Mouse (Mus musculus) forebrain, embryonic 13.5 days (tissue): ENCODE data around the gene Srrm2. TPM values are rescaled to one million over a fixed set of nuclear protein-coding genes. Genes with fewer than 3 reads are reported as not detected.

Experiments
- ATAC-seq: fragments of 200-750 bp; cut with Nextera tagmentation; 2 replicates; pipeline ENCODE4 v1.8.0; 2017
- H3K27ac ChIP-seq: fragments of 300-500 bp; sonication (generic); 2 replicates; pipeline ENCODE4 v1.5.1; 2015; ENCODE audit warnings: inconsistent platforms, mild to moderate bottlenecking, moderate library complexity
- H3K27me3 ChIP-seq: fragments of 300-500 bp; sonication (generic); 2 replicates; pipeline ENCODE4 v1.6.1; 2015; ENCODE audit warnings: mild to moderate bottlenecking, inconsistent platforms
- H3K36me3 ChIP-seq: fragments of 300-500 bp; sonication (generic); 2 replicates; pipeline ENCODE4 v1.6.1; 2015; ENCODE audit warnings: mild to moderate bottlenecking, inconsistent platforms; ENCODE audit not compliant: poor library complexity, severe bottlenecking
- H3K4me1 ChIP-seq: fragments of 300-500 bp; sonication (generic); 2 replicates; pipeline ENCODE4 v1.6.1; 2015; ENCODE audit warnings: inconsistent platforms
- H3K4me2 ChIP-seq: fragments of 300-500 bp; sonication (generic); 2 replicates; pipeline ENCODE4 v1.6.1; 2015; ENCODE audit warnings: inconsistent platforms, mild to moderate bottlenecking, moderate library complexity
- H3K4me3 ChIP-seq: fragments of 300-500 bp; sonication (generic); 2 replicates; pipeline ENCODE4 v1.5.1; 2015; ENCODE audit warnings: mild to moderate bottlenecking, inconsistent platforms
- H3K9ac ChIP-seq: fragments of 300-500 bp; sonication (generic); 2 replicates; pipeline ENCODE4 v1.6.1; 2015; ENCODE audit warnings: mild to moderate bottlenecking, inconsistent platforms
- H3K9me3 ChIP-seq: fragments of 300-500 bp; sonication (generic); replicated peaks from 2 replicates; pipeline ENCODE4 v1.6.1; 2016; ENCODE audit warnings: inconsistent platforms
- WGBS: fragments of 180-500 bp; shearing (Covaris S2); methylation state at CpG from one replicate; pipeline ENCODE4 v1.1.7; 2015; 5-methylcytosine and 5-hydroxymethylcytosine counted together
- polyA plus RNA-seq: library from polyadenylated mRNA; unstranded; fragments of >200 nt; fragmentation: Nextera tagmentation; extraction: Ambion mirVana; gene quantifications from 2 replicates; pipeline ENCODE4 v1.2.1, GENCODE M21; 2015

Srrm2 gene
- polyA plus RNA-seq, 1 experiment from 2014 or later: 605 TPM

DNA sequence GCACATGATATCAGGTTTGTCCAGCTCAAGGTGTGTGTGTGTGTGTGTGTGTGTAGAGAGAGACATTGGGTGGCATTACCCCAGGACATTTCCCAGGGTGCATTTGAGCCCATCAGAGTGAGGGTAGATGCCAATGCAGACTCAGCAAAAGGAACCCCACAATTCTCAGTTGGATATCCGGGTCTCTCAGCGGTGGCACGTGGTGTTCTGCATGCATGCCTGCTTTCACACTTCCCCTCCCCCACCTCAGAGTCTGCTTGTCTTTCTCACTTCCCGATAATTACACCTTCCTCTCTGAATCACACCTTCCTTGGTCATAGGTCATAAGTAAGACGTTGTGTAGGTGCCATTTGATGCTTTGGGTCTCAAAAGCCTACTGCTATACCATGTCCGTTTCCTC lies 42.3 kb upstream of the Srrm2 start:
- Histone ChIP-seq H3K27ac (no peak overlapping the region), H3K36me3 (peaks cover 19% of the 10 kb centered on the region), H3K9ac (no peak overlapping the region), H3K9me3 (no peaks in the 10 kb centered on the region), H3K4me1 (peaks cover 18% of the 10 kb centered on the region), H3K4me3 (no peak overlapping the region), H3K27me3 (peaks cover 51% of the 10 kb centered on the region), H3K4me2 (no peak overlapping the region)
- 40% methylated on average over 6 of the region's 6 CpGs for WGBS
- ATAC-seq: no peak

DNA sequence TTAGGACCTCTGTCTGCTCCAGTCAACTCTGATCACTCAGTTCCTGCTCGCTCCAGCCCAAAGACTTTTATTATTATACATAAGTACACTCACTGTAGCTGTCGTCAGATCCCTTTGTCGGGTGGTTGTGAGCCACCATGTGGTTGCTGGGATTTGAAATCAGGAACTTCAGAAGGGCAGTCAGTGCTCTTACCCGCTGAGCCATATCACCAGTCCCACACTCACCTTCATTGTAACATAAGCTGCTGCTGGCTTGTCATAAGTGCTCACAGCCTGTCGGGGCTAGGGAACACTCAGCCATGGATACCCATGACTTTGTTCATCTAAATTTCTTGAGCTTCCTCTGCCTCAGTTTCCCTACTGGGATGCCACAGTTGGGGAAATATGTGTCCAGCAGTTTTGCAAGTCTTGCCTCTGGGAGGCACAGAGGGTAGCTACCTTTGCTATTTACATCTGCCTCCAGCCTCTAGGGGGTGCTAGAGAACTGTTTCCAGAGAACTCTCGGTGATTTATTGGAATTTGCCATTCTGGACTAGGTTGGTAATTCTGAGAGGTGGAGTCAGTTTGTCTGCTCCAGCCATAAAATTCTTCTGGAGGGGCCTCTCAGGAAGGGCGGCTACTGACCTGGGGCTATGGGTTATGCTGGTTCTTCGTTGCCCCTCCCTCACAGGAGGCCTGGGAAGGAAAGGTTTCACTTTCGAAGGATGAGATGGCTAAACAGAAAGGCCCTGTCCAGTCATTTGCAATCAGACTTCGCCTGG lies 41.5 kb upstream of the Srrm2 start:
- peaks cover 18% of the 10 kb centered on the region for H3K4me1 ChIP-seq
- 39% methylated on average over 10 of the region's 10 CpGs for WGBS
- no peaks in the 10 kb centered on the region for H3K9me3 ChIP-seq
- peaks cover 43% of the 10 kb centered on the region for H3K27me3 ChIP-seq
- ATAC-seq: no peak
- no peak overlapping the region for H3K27ac ChIP-seq
- peaks cover 27% of the 10 kb centered on the region for H3K36me3 ChIP-seq
- H3K4me3 ChIP-seq: no peak overlapping the region
- H3K4me2 ChIP-seq: no peak overlapping the region
- no peak overlapping the region for H3K9ac ChIP-seq

DNA sequence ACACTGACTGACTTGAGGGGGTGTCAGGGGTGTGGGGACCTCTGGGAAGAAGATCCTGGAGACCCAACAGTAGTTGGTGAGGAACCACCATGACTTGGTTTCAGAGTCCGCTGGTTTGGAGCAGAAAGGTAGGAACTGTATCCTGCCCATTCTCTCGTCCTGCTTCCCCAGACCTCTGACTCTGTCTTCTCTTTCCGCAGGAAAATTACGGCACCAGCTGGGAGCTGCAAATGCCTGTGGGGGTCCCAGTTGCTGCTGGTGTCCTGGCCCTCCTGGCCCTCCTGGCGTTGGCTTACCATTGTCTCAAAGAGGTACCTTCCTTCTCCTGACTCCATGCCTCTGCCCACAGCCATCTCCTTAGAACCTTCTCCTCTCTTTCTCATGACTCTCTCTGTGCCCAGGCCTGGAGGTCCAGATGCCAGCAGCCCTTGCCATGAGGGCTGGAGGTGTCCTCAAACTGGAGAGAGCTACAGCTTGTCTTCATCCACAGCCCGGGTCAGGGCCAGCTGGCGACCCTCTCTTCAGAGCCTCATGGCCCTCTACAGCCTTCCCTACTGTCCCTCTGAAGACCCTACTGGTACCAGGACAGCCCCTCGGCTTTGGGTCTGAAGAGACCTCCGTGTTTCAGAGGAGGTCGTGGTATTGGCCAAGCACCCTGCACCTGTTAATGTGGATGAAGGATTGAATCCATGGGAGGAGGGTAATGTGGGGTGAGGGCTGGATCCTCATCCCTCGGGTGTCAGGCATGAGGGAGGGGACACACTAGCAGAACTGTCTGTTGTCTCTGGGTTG lies 40.7 kb upstream of the Srrm2 start:
- peaks cover 35% of the 10 kb centered on the region for H3K36me3 ChIP-seq
- H3K9me3 ChIP-seq: no peaks in the 10 kb centered on the region
- H3K4me1 ChIP-seq: peaks cover 18% of the 10 kb centered on the region
- 79% methylated on average over 11 of the region's 11 CpGs for WGBS
- H3K9ac ChIP-seq: no peak overlapping the region
- H3K27me3 ChIP-seq: peaks cover 35% of the 10 kb centered on the region
- H3K4me3 ChIP-seq: no peak overlapping the region
- no peak for ATAC-seq
- H3K27ac ChIP-seq: no peak overlapping the region
- no peak overlapping the region for H3K4me2 ChIP-seq

DNA sequence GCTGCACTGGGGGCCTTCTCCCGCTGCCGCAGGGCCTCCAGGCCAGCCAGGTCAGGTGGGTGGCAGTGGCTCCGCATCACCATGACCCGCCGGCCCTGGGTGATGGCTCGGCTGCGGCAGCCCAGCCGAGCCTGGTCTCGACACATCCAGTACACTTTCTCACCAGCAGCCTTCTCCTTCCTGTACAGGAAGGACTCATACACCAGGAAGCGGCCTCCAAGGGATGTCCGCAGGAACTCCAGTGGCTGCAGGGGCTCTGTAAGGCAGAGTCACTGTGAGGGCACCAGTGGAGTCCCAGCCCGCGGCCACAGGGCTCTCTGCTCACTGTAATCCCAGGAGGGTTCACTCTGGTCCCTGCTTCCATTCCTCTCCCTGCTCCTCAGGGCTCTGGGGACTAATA lies 34.6 kb upstream of the Srrm2 start:
- ATAC-seq: no peak
- no peak overlapping the region for H3K9ac ChIP-seq
- peaks cover 95% of the 10 kb centered on the region for H3K36me3 ChIP-seq
- no peak overlapping the region for H3K27ac ChIP-seq
- 93% methylated on average over 12 of the region's 13 CpGs for WGBS
- H3K4me2 ChIP-seq: no peak overlapping the region
- H3K4me1 ChIP-seq: no peaks in the 10 kb centered on the region
- no peaks in the 10 kb centered on the region for H3K27me3 ChIP-seq
- H3K4me3 ChIP-seq: no peak overlapping the region
- H3K9me3 ChIP-seq: no peaks in the 10 kb centered on the region

DNA sequence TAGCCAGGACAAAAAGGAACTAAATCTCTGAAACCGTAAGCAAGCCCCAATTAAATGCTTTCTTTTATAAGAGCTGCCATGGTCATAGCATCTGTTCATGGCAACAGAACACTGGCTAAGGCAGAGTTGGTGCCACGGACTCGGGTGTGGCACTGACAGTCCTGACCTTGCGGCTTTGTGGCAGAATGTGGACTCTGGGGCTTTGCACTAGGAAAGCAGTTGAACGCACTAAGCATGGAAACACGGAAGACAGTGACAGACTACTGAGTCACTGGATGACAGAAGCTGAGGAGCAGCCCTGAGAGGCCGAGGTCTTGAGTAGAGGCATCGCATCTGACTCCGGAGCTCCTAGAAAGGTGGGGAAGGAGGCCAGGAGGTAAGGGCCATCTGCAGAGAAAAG lies 32.8 kb upstream of the Srrm2 start:
- no peak for ATAC-seq
- 95% methylated on average over 9 of the region's 9 CpGs for WGBS
- H3K27me3 ChIP-seq: no peaks in the 10 kb centered on the region

DNA sequence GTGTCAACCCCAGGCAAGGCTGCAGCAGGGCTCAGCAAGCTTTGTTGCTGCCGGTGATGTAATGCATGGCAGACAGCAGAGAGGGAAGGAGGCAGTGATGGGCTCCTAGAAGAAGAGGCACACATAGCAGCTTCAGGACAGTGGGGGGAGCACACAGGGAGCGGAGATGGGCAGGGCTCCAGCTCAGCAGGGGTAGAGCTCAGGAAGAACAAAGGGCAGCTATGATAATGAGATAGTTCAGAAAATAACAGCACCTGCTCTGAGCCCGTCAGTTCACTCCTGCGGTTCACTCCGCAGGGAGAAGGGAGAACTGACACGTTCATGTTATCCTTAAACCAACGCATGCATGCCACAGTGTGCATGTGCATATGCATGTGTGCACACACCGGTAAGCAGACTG lies 31.5 kb upstream of the Srrm2 start:
- peak; percentile 27; the same call in 1 of the 2 replicates for ATAC-seq
- whole genome bisulfite sequencing: 74% methylated on average over 8 of the region's 8 CpGs

More for the DNA sequence above, 32.8 kb upstream of the Srrm2 start:
- no peak overlapping the region for H3K27ac ChIP-seq
- no peak overlapping the region for H3K9ac ChIP-seq
- H3K4me3 ChIP-seq: no peak overlapping the region
- H3K4me1 ChIP-seq: 0 out of 2 replicates have a peak, but pooled peaks cover under 1% of the 10 kb centered on the region
- no peaks in the 10 kb centered on the region for H3K9me3 ChIP-seq
- no peak overlapping the region for H3K4me2 ChIP-seq
- peaks cover 99% of the 10 kb centered on the region for H3K36me3 ChIP-seq

DNA sequence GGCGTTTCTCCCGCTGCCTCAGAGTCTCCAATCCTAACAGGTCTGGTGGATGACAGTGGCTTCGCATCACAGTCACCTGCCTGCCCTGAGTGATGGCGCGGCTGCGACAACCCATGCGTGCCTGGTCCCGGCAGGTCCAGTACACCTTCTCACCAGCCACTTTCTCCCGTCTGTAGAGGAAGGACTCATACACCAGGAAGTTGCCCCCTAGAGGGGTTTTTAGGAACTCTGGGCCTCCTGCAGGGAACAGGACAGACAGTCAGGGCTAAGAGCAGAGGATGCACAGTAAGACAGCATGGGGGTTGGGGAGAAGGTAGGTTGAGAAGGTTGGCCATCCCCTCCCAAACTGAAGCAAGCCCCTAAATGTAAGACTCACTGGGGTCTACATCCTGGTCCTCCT lies 30.1 kb upstream of the Srrm2 start:
- Histone ChIP-seq H3K27me3 (no peaks in the 10 kb centered on the region), H3K4me1 (peaks cover 7% of the 10 kb centered on the region; the same call in 1 of the 2 replicates), H3K9me3 (no peaks in the 10 kb centered on the region), H3K4me2 (no peak overlapping the region), H3K9ac (no peak overlapping the region), H3K4me3 (no peak overlapping the region), H3K27ac (no peak overlapping the region), H3K36me3 (peaks cover 85% of the 10 kb centered on the region)
- no peak for ATAC-seq
- 94% methylated on average over 9 of the region's 9 CpGs for whole genome bisulfite sequencing

More for the DNA sequence above, 31.5 kb upstream of the Srrm2 start:
- no peaks in the 10 kb centered on the region for H3K27me3 ChIP-seq
- no peak overlapping the region for H3K27ac ChIP-seq
- H3K9me3 ChIP-seq: no peaks in the 10 kb centered on the region
- peaks cover 98% of the 10 kb centered on the region for H3K36me3 ChIP-seq
- no peak overlapping the region for H3K4me2 ChIP-seq
- H3K4me3 ChIP-seq: no peak overlapping the region
- H3K9ac ChIP-seq: no peak overlapping the region
- peaks cover 7% of the 10 kb centered on the region; the same call in 1 of the 2 replicates for H3K4me1 ChIP-seq

DNA sequence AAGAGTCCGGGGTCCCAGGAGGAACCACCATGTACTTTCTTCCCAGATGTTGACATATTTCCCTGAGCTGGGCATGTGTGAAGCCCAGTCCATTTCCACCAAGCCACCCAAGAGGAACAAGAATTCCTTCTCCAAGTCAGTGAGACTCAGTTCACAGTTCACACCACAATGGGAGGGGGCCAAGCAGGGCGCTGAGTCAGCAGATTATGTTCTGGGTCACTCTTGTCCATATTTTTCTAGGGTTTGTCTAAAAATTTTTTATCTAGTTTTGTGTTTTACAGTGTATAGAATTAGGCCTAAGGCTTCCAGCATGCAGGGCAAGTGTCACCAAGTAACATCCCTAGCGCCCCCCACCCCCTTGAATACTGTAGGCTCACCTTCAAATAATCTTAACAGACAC lies 29.2 kb upstream of the Srrm2 start:
- no peak overlapping the region for H3K4me3 ChIP-seq
- no peak overlapping the region for H3K9ac ChIP-seq
- H3K9me3 ChIP-seq: no peaks in the 10 kb centered on the region
- ATAC-seq: no peak
- no peak overlapping the region for H3K27ac ChIP-seq
- H3K27me3 ChIP-seq: no peaks in the 10 kb centered on the region
- WGBS: 98% methylated on average over 3 of the region's 3 CpGs
- peaks cover 78% of the 10 kb centered on the region for H3K36me3 ChIP-seq
- peaks cover 7% of the 10 kb centered on the region; the same call in 1 of the 2 replicates for H3K4me1 ChIP-seq
- no peak overlapping the region for H3K4me2 ChIP-seq

DNA sequence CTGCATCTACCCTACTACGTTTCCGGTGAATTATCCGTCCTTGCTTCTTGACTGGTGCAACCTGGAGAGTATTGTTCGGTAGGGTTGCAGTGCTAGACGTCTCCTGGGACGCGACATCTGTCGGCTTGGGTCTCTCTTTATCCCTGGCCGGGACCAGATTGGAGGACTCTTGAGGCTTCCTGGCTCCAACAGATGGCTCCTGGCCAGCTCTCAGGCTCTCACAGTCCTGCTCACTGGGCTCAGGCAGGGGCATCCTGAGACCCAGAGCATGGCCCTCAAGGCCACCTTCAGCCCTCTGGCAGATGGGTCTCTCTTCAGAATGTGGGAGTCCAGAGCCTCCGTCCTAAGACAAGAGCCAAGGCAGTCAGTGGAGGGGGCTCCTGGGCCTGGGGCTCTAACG lies 27.4 kb upstream of the Srrm2 start:
- Histone ChIP-seq H3K9ac (no peak overlapping the region), H3K4me1 (peaks cover 7% of the 10 kb centered on the region; the same call in 1 of the 2 replicates), H3K9me3 (no peaks in the 10 kb centered on the region), H3K36me3 (peaks cover 63% of the 10 kb centered on the region), H3K4me3 (no peak overlapping the region), H3K4me2 (no peak overlapping the region), H3K27me3 (no peaks in the 10 kb centered on the region), H3K27ac (no peak overlapping the region)
- no peak for ATAC-seq
- WGBS: 89% methylated on average over 11 of the region's 11 CpGs

DNA sequence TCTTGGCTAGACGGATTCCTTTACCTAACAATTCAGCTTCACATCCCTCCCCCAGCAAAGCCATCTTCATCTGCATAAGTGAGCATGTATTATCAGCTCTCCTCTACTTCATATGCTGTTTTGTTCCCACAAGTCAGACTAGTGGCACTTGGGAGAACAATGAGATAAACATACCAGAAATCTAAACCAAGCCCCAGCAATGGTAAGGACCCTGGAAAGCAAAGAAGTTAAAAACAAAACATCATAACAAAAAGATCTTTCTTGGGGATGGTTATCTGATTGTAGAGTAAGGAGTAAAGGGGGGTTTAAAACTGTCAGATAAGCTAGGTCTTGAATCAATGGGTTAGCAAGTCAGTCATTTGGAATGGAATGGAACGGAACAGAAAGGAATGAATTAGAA lies 19.8 kb upstream of the Srrm2 start:
- ATAC-seq: no peak
- Histone ChIP-seq H3K9me3 (no peaks in the 10 kb centered on the region), H3K4me3 (peak overlapping the region; percentile 93), H3K4me1 (peaks cover 27% of the 10 kb centered on the region), H3K36me3 (peaks cover 14% of the 10 kb centered on the region), H3K4me2 (peak overlapping the region; percentile 71), H3K27ac (peak overlapping the region; percentile 20; the same call in 1 of the 2 replicates), H3K9ac (peak overlapping the region; percentile 98), H3K27me3 (no peaks in the 10 kb centered on the region)
- 8% methylated on average over 2 of the region's 2 CpGs for WGBS

DNA sequence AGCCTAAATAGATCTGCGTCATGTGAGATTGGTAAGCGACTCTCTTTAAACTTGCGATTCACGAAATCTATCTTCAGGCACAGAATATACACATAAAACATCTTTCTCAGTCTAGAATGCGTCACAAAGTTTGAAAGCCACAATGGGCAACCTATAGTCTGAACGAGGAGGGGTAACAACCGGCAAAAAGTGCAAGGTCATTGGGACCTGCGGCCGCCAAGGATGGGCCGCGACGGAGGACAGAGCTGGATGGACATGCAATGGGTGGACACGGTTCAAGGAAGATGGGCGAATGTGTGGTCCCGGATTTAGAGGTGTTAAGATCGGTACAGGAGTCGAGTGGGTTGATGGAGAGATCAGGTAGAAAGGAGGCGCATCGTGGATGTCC lies 19.4 kb upstream of the Srrm2 start:
- peaks cover 27% of the 10 kb centered on the region for H3K4me1 ChIP-seq
- H3K9me3 ChIP-seq: no peaks in the 10 kb centered on the region
- H3K36me3 ChIP-seq: peaks cover 14% of the 10 kb centered on the region
- H3K9ac ChIP-seq: peak overlapping the region; percentile 98
- peak overlapping the region; percentile 71 for H3K4me2 ChIP-seq
- peak overlapping the region; percentile 93 for H3K4me3 ChIP-seq
- ATAC-seq: no peak
- WGBS: under 1% methylated on average over 19 of the region's 19 CpGs
- H3K27ac ChIP-seq: peak overlapping the region; percentile 86
- no peaks in the 10 kb centered on the region for H3K27me3 ChIP-seq
